Mouse (Mus musculus) G1E-ER4 (cell line): Measurements from ENCODE around the gene Dlec1. TPM values are rescaled to one million over a fixed set of nuclear protein-coding genes. Genes with fewer than 3 reads are reported as not detected.

Experiments used
- GATA1 ChIP-seq: IDR thresholded peaks from one replicate; pipeline ENCODE4 v1.8.0; 2012; ENCODE audit warnings: low read length, inconsistent platforms
- polyA plus RNA-seq: library from polyadenylated mRNA; stranded (reverse); fragments of >175 nt; gene quantifications from 2 replicates; pipeline ENCODE4 v1.2.3, GENCODE M21; 2012

The Dlec1 gene
- polyA plus RNA-seq, 1 experiment = not detected

DNA sequence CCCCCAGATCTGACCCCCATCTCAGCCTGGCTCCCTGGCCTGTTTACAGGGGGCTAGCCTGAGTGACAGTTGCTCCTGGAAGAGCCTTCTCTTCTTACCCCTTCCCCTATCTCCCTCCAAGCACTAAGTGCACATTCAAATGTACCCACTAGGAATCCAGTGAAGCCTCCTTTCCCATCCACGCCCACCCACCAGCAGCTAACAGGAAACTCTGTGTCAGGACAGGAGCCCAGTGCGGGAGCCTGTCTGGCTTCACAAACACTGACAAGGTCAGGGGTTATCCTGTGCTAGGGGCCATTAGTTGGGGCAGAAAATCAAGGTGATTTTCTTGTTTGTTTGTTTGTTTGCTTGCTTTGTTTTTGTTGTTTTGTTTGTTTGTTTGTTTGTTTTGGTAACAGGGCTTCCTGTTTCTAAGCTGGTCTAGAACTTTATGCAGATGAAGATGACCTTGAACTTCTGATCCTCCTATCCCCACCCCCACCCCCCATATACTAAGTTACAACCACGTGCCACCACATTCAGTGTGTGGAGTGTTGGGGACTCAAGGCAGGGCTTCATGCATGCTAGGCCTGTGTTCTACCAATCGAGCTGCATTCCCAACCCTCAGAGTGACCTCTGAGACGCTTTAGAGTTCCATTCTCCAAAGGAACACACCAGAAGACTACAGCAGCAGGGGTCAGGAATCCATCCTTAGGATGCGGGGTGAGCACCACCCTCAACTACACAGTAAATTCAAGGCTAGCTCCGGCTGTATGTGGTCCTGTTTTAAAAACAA lies 19.4 kb upstream of the Dlec1 start:
- no peak for TF ChIP-seq GATA1

DNA sequence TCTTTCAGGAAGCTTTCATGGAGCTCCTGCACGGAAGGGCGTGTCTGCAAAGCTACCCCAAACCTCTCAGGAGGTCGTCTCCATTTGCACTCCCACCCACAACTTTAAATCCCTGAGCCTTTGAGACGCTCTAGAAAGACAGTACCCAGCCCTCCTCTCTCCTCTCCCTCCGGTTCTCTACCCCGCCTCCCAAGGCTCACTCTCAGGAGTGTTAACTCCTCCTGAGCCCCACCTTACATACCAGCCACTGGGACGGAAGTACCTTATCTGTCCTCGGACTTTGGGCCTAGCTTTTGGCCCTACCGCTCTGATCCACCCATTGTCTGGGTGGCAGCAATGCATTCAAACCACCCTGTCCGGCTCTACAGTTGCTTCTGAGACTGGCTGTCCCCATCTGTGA lies 18.3 kb upstream of the Dlec1 start:
- TF ChIP-seq GATA1 = no peak

DNA sequence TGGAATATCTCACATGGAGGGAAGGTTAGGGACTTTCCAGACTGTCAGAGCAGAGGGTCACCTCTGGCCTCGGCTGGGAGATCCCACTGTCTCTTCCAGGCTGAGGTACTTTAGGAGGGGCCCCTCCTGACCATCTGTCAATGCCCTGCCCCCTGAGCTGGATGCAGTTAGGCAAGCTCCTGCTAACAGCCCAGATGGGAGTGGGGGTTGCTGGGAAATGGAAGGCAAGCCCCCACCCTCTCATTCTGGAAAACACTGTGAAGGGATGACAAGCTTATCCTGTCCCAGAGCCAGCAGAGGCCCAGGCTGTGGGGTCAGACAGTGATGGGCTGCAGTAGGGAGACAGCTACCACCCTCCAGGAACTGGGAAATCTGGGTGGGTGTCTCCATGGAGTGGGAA lies 15.8 kb upstream of the Dlec1 start:
- no peak for TF ChIP-seq GATA1

DNA sequence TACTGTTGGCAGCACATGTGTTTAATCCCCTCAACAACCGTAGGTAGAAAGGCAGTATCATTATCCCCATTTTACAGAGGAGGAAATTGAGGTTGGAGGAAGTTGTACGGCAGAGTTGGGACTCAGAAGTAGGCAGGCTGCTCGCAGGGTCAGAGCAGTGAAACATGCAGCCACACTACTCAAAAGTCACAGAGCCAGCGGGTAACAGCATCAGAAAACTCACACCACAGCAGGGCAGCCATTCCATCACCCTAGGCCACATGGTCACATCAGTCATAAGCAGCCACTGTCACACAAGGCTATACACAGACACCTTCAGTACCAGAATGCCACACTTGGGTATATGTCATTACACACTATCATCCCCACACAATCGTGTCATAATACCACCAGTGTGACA lies 15.0 kb upstream of the Dlec1 start:
- no peak for TF ChIP-seq GATA1

DNA sequence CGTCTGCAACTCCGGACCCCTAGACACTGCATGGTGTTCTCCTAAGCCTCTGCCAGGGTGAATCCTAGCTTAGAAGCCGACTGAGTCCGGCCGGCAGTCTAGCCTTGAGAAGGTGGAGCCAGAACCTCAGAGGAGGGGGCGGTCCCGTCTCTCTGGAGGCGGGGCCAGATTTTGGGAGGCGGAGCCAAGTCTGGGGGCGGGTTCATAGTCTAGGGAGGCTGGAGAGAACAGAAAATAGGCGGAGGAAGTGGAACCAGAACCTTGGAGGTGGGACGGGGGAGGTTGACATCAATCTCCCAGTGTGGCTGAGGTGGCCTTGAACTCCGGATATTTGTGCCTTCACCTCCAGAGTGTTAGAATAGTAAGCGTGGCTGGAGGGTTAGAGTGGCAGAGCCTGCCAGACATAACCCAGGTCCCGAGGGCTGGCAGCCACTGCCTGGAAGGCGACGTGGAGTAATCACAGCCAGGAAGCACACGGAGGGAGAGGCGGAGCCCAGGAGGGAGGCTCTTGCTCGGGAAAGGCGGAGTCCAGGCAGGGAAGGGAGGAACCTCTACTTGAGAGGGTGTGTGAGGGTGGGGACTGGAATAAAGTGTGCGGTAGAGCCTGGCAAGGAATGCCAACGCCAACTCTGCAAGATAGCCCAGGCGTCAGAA lies 14.0 kb upstream of the Dlec1 start:
- TF ChIP-seq GATA1 = no peak

DNA sequence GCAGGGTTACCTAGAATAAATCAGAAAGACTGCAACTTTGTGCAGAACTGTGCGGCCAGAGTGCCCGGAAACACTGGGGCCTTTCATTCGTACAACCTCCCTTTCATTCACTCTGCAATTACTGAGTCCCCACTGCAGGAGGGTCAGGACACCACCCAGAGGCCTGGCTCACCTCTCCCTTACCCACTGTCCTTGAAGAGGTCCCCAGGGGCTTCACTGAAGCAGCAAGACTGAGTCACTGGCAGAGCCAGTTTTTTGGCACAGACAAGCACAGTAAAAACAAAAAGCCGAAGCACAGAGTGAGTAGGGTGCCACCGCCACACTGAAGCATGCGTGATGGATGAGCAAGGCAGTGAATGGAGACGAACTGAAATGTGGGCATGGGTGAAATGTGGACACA lies 12.8 kb upstream of the Dlec1 start:
- no peak for TF ChIP-seq GATA1

DNA sequence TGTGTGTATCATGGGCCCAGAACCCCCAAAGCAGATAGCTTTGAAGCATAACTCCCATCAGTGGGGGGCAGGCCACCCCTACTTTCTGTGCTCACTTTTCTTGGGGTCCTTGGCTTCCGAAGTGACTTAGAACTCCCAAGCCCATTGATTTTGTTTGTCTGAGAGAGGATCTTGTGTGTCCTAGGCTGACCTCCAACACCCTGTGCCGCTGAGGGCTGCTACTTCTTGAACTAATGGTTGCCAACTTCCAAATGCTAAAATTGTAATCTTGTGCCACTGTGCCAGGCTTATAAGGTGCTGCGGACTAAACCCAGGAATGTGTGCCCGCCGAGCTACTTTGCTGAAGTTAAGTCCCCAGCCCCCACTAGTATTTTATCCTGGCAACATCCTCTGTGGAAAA lies 11.8 kb upstream of the Dlec1 start:
- TF ChIP-seq GATA1 = no peak

DNA sequence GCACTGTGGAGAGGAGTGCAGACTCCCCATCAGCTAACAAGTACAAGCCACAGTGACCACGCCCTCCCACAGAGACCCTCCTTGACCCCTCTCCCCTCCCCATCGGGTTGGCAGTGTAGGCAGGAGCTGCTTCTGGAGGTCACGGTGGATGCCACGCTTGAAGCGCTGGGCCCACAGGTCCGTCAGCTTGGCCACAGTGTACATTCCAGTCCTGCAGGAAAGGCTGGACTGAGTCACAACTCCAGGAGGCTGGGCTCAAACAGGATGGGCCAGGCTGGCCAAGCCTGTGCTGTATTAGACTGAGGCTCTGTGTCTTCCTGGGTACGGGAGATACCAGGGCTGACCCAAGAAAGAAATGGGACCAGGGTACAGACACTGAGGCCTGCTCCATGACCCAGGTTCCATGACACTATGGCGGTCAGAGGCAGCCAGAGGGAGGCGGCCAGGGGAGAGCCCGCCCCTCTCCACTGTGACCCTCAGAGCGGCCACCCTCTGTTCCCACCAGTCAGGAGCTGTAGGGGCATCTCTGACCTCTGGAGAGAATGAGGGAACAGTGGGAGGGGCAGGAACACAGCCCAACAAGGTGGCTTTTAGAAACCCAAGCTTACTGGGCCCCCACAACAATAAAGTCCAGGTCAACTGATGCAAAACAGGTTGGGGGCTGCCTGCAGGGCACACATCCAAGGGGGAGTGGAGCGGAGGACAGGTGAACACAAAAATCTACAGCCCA lies 10.5 kb upstream of the Dlec1 start:
- no peak for TF ChIP-seq GATA1

DNA sequence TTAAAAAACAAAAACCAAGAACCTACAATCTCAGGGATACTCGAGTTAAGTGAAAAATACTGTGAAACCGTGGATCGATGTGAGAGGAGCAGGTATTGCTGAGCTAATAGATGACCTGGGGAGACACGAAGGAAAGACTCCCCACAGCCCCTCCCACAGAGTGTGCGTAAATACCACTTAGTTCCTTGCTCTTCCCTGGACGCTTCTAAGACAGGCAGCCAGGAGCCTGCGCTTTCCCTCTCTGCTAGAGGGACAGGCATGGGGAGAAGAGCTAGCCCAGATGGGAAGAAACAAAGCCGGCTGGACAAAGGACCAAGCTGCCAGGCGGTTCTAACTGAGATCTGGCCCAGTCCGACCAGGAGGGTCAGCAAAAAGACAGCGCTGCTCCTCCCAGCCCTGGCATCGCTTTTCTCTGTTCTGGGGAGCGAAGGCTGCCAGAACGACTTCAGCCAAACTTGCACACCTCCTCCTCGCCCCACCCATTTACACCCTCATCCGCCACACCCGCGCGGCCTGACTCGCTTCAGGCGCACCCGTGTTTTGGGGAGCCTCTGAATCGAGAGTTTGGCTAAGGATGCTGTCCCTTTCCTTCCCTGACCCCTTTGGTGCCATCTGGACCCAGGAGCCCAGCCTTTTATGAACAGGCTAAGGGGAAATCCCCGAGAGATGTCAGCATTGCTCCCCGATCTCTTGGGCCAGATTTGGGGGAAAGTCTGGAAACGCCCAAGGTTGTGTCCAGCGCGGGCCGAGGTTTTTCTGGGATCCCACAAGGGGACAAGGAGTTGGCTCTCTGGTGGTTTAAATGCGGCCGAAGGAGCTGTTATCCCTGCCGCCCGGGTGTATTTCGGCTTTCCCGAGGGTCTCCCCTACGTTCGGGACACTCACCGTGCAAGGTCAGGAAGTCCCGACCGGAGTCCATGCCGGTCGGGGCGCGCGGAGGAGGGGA lies 9.5 kb upstream of the Dlec1 start:
- no peak for TF ChIP-seq GATA1

DNA sequence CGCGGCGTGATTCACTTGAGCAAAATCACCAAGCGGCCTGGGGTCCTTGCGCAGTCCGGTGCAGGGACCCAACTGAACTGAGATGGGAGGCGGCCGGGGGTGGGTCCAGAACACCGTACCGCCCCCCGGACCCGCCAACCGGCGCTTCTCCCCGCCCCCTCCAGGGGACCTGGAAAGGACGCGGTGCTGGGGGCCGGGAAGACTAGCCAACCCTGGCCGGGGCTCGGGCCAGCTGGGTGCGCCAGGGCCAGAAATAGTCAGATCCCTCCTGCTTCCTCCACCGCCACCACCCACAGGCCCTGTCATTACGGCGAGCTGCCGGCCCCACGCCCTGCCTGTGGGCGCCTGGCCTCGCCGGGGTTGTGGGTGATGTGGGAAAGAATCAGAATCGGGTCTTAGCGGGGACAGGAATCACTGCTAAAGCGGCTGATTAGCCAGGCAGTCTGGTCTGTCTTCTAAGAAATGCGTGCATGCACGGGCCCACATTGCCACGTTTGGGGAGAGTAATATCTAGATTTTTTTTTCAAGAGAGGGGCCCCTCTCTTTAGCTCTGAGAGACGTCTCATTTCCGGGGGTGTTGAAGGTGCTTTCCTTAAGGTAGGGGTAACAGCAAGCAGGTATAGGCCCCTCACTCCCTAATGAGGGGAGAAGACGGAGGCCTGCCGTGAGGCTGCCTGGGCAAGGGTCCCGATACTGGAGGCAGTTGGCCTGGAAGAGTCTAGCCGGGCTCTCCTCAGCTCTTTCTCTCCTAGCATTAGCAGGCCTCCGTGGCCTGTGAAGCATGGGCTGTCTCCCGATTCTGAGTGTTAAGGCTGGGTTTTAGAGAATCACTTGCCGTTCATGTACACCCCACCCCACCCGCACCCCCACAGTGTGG lies 8.6 kb upstream of the Dlec1 start, which contains the start of gene Plcd1:
Gene Plcd1 (minus strand): TSS at position 84 of the 877 bp plus-strand sequence.
- no peak for TF ChIP-seq GATA1

DNA sequence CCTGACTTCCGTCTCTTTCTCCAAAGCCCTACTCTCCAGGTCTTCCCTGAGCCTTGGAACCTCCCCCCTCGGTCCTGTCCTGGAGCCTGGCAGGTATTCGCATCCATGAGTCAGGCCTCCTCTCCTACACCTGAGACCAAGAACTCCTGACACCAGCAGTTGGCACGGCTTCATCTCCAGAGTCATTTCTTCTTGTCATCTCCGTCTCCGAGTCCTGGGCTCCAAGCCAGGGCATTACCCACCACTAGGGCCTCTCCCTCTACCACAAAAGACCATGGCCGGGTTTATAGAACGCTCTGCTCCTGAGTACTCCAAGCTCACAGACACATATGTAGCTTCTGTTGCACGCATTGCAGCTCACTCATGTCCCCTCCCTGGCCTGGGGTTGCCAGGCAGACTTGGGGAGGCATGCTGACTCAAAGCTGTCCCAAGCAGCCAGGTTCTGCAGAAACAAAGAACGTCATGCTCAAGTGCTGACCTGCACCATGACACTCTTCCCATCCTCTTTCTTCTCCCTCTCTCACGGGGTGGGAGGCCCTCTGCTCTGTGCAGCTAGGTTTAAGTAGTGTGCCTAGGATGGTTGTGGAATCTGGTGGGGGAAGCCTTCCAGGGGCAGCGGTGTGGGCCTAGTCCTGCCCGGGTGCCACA lies 7.7 kb upstream of the Dlec1 start:
- TF ChIP-seq GATA1 = no peak

DNA sequence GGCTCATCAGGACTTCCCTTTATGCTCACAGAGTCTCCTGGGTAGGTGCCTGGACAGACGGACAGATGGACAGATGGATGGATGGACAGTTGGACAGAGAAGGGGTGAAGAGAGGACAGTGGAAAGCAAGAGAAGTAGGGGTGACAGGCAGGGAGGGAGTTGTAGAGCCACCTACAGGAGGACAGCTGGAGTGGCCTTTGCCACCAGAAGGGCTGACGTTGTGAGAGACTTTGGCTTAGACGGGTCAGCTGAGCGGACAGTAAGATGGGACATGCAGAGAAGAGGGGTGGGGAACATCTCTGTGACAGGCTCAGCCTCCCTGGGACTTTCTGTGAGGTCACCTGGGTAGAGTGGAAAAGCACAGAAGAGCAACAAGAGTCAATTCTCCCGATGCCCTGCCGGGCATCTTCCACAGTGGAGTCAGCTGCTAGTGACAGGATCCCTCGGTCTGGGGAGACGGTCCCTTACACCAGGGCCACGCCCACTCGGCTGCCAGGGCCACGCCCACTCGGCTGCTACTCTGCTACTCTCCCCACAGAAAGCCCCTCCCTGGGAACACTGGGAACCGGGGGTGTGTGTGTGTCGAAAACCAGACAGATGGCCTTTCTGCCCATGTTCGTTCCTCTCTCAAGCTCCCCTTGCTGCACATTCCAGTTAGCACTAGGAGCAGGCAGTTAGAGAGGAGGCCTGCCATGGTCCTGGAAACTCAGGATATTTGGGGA lies 1.9 kb upstream of the Dlec1 start:
- TF ChIP-seq GATA1 = no peak

DNA sequence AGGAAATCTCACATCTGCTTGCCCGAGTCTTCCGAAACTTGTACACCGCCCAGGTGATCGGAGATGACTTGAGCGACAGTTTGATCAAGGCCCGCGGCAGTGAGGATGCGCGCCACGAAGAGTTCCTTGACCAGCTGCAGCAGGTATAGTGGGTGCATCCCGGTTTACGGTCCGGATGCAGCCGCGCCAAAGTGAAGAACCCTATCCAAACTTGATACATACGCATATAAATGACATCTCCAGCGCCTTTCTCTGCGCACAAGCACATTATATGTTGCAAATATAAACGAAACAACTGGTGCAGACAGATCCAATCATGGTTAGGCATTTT lies 470 bp downstream of the Dlec1 start:
- TF ChIP-seq GATA1 = no peak

DNA sequence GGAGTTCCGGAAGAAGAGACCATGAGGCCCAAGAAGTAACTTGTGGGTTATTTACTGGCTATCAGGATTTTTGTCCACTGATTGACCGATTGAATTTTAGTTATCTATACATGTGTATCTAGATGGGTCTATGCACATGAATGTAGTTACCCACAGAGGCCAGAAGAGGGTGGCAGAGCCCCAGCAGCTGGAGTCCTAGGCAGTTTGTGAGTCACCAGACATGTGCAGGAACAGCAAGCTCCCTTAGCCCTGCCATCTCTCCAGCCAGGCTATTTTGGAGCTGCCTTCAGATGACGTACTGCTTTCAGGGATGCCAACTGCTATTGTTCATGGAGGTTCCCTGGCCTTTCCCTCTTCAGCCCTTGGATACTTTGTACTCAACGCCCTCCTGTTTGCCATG lies 5.3 kb downstream of the Dlec1 start:
- no peak for TF ChIP-seq GATA1
